Mouse (Mus musculus): ENCODE measurements around the gene Slc18b1. TPM values are rescaled to one million over a fixed set of nuclear protein-coding genes. Genes with fewer than 3 reads are reported as not detected.
A peak's percentile ranks its signal among the peaks of the same experiment; 100 is the strongest.

Slc18b1 gene
- total RNA-seq, 2 experiments from 2014 or later, result 26.7 to 28.6 TPM

- DNase-seq (ENCODE audit: low spot score in 2 of 2), result no peak
Measured at GRCm38 (mm10) chr10:23804665-23805064, 7.9 kb downstream of the Slc18b1 start.

DNA sequence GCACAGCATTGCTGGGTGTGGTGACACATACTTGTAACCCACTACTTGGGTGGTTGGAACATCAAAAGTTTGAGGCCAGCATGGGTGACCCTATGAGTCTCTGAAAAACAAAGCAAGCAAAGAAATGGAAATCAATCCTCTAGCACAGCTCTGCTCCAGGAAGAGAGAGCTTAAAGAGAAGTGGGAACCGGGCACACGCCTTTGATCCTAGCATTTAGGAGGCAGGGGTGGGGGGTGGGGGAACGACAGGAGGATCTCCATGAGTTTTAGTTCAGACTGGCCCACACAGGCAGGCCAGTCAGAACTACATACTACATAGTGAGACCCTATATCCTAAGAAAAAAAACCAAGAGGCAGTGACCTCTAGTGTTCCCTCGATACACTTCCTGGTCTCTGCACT lies 9.4 kb downstream of the Slc18b1 start:
- DNase-seq (ENCODE audit: low spot score in 2 of 2), result no peak

DNA sequence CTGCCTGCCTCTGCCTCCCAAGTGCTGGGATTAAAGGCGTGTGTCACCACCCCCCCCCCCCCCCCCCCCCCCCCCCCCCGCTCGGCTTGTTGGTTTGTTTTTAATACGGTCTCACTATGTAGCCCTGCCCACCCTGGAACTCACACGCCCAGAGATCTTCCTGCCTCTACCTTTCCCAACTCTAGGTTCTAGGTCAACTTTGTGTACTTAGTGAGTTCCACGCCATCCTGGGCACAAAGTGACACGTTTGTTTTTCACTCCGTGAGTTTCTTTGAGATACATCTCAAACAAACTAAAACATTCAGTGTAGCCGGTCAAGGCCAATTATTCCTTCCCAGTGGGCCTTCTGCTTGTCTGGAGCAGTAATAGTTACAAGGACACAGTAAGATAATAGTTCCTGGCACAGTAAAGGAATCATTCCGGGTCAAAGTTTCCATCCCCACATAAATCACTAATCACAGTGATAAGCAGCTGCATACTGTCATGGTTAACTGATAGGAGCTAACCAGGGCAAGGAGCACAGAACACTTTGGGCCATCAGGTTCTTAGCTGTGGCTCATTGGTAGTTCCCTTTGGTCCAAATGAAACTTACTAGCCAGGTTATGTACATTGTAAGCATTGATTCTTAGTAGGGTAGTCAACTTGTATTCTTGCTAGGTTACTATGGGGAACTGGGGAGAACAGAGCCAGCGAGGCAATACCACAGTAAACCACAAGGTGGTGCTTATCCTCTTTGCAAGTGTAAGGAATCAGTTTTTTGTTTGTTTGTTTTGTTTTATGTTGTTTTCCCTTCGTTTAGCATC lies 15.1 kb downstream of the Slc18b1 start:
- peak; percentile 50 to 82 for DNase-seq (ENCODE audit: low spot score in 2 of 2)

- no peak for DNase-seq (ENCODE audit: low spot score in 2 of 2)
Measured at GRCm38 (mm10) chr10:23812438-23812759, 15.6 kb downstream of the Slc18b1 start.

DNA sequence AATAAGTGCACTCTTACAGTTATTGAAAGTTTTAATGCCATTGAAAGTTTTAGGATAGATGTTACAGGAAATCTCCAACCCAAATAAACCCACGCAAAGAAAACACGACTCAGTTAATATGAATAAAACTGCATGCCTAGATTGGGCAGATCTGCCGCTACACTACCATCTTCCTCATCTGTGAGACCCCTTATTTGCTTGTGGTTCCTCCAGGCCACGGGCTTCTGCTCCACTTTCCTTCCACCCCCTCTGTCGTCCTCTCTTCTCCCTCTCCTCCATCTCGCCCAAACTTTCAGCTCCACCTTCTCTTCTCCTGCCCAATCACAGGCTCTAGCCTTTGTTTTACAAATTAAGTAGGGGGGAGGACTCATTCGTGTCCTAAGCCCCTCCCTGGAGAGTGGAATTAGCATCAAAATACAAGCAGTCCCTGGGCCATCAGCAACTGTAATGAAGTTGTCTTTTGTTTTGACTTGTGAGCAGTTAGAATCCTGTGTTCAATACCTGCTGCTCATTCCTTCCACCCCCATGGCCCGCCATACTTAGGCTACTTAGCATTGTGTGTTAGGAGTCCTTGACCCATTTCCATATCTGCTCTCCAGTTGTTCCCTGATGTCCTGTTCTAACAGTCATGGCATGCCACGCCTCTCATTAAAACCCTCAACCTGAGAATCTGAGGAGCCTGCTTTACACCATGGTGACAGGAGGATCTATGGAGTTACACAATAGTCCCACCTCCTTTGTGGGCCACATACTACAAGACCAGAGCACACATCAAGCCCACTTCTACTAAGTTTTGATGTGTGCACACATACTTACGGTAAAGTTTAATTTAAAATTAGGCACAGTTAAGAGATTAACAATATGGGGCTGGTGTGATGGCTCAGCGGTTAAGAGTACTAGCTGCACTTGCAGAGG lies 16.3 kb downstream of the Slc18b1 start:
- no peak for DNase-seq (ENCODE audit: low spot score in 2 of 2)

DNA sequence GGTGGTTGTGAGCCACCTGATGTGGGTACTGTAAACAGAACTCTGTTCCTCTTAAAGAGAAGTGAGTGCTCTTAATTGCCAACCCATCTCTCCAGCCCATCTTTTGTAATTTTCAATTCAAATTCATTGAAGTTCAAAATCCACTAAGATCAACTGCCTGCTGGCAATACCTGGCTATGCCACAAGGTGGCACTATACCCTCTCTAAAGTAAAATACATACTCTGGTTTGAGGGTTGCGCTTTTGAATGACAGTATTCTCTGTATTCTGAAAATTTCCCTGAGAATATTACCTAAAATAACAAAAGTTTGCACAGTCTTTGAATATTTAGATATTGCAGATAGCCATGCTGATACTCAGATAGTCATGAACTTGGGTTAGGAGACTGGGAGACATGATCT lies 18.4 kb downstream of the Slc18b1 start:
- peak; percentile 61 to 87 for DNase-seq (ENCODE audit: low spot score in 2 of 2)

DNA sequence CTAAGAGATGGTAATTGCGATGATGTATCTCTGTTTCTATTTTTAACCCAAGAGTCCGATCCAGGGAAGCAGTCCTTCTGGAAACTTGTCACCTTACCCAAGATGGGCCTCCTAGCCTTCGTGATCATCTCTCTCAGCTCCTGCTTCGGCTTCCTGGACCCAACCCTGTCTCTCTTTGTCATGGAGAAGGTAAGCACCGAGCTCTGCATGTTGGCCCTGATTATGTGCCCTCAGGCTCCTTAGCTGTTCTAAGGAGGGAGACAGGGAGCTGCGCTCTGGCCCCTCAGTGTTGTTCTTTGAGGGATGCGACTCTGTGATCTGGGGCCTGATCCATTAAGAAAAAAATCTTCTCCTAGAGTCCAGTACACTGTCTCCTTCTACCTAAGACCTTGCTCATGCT lies 19.5 kb downstream of the Slc18b1 start:
- no peak for DNase-seq (ENCODE audit: low spot score in 2 of 2)

- no peak for DNase-seq (ENCODE audit: low spot score in 2 of 2)
Measured at GRCm38 (mm10) chr10:23826516-23826915, 29.7 kb downstream of the Slc18b1 start.

GRCm38 (mm10) chr10:23836003-23836964 lies 39.5 kb downstream of the Slc18b1 start:
- no peak for DNase-seq (ENCODE audit: low spot score in 2 of 2)

DNA sequence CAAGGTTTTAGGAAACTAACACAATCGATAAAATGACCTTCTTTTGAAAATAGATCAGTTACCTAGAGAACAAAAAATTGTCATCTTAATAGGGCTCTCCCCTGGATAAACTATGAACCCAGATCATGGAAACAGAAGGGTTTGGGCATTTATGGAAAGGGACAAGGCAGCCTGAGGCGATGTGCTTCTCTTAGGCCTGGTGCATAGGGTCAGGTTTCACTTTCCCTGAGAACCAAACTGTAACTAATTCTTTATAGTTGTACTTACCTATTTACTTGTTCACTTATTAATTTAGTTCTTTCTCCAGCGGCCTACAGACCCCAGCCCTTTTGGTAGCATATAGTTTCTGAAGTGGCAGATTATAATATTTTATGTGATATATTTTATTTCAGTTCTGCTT lies 40.3 kb downstream of the Slc18b1 start:
- no peak for DNase-seq (ENCODE audit: low spot score in 2 of 2)

DNA sequence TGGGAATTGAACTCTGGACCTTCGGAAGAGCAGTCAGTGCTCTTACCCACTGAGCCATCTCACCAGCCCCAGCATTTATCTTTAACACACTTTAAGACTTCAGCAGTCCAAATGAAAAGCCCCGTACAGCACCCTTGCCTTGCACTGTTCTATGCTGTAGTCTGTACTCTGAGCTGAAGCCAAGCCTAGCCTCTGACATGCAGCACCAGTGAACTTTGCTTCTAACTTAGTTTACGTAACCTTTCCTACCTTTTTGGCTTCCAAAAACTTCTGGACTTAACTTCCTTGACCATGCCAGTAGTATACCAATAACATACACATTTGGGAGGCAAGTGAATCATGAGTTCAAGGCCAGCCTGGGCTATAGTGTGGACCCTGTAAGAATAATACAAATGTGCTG lies 42.1 kb downstream of the Slc18b1 start:
- DNase-seq (ENCODE audit: low spot score in 2 of 2), result no peak

GRCm38 (mm10) chr10:23839368-23839767 lies 42.6 kb downstream of the Slc18b1 start:
- DNase-seq (ENCODE audit: low spot score in 2 of 2), result no peak

- DNase-seq (ENCODE audit: low spot score in 2 of 2), result no peak
Measured at GRCm38 (mm10) chr10:23840496-23840895, 43.7 kb downstream of the Slc18b1 start.

DNA sequence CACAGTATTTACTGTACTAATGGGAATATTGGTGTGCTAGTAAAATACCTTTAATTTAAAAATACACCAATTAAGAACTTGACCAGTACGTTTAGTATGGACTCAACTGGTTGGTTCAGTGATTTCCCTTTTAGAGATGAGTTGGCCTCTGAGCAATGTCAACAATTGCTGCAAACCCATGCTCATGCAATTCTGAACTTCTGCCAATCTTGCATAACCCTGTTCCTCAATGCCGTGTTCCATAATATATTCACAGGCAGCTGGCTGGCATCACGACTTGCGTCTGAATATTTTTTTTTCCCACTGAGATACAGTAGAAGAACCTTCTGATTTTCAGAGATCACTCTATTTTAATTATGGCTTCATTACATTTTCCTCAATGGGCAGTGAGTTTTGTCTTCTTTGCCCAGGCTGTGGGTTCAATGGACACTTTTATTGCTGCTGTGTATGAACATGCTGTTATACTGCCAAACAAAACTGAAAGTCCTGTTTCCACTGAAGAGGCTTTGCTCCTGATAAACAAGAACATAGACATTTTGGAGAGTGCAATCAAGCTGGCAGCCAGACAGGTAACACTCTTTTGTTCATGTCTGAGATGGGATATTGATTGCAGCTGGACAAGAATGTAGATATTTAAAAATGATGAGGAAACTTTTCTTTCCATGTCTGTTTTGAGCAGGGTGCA lies 54.6 kb downstream of the Slc18b1 start, which contains the start of gene Vnn3:
Vnn3 (plus strand) TSS at position 235 of the 685 bp plus-strand sequence.
- DNase-seq (ENCODE audit: low spot score in 2 of 2), result no peak

GRCm38 (mm10) chr10:23852096-23852495 lies 55.3 kb downstream of the Slc18b1 start:
- no peak for DNase-seq (ENCODE audit: low spot score in 2 of 2)

- no peak for DNase-seq (ENCODE audit: low spot score in 2 of 2)
Measured at GRCm38 (mm10) chr10:23864362-23865312, 67.9 kb downstream of the Slc18b1 start.
